Mouse (Mus musculus) midbrain, embryonic 15.5 days (tissue): Measurements from ENCODE around the gene Atp8b5. TPM values are rescaled to one million over a fixed set of nuclear protein-coding genes. Genes with fewer than 3 reads are reported as not detected.

ENCODE experiments used
- ATAC-seq: fragments of 200-750 bp; cut with Nextera tagmentation; replicated peaks from 2 replicates; pipeline ENCODE4 v1.8.0; 2017; ENCODE audit warnings: moderate TSS enrichment
- H3K27ac ChIP-seq: fragments of 300-500 bp; sonication (generic); 2 replicates; pipeline ENCODE4 v1.5.1; 2015; ENCODE audit warnings: mild to moderate bottlenecking, inconsistent platforms
- H3K27me3 ChIP-seq: fragments of 300-500 bp; sonication (generic); replicated peaks from 2 replicates; pipeline ENCODE4 v1.6.1; 2015; ENCODE audit warnings: inconsistent platforms
- H3K36me3 ChIP-seq: fragments of 300-500 bp; sonication (generic); replicated peaks from 2 replicates; pipeline ENCODE4 v1.6.1; 2015; ENCODE audit warnings: inconsistent platforms
- H3K4me1 ChIP-seq: fragments of 300-500 bp; sonication (generic); 2 replicates; pipeline ENCODE4 v1.6.1; 2015; ENCODE audit warnings: inconsistent platforms
- H3K4me2 ChIP-seq: fragments of 300-500 bp; sonication (generic); 2 replicates; pipeline ENCODE4 v1.6.1; 2015; ENCODE audit warnings: inconsistent platforms, mild to moderate bottlenecking, moderate library complexity
- H3K4me3 ChIP-seq: fragments of 300-500 bp; sonication (generic); 2 replicates; pipeline ENCODE4 v1.5.1; 2015; ENCODE audit warnings: mild to moderate bottlenecking, inconsistent platforms
- H3K9ac ChIP-seq: fragments of 300-500 bp; sonication (generic); 2 replicates; pipeline ENCODE4 v1.6.1; 2015; ENCODE audit warnings: mild to moderate bottlenecking, inconsistent platforms
- H3K9me3 ChIP-seq: fragments of 300-500 bp; sonication (generic); 2 replicates; pipeline ENCODE4 v1.6.1; 2016; ENCODE audit warnings: inconsistent platforms
- WGBS: fragments of 180-500 bp; shearing (Covaris S2); methylation state at CpG from one replicate; pipeline ENCODE4 v1.1.7; 2015; ENCODE audit warnings: mixed read lengths; 5-methylcytosine and 5-hydroxymethylcytosine counted together
- polyA plus RNA-seq: library from polyadenylated mRNA; unstranded; fragments of >200 nt; fragmentation: Nextera tagmentation; extraction: Ambion mirVana; gene quantifications from 2 replicates; pipeline ENCODE4 v1.2.1, GENCODE M21; 2015

The Atp8b5 gene
- polyA plus RNA-seq, 1 experiment from 2014 or later, result 0.46 TPM

GRCm38 (mm10) chr4:43389390-43389789 is 122.4 kb downstream of the Atp8b5 start:
- Histone ChIP-seq H3K4me1 (peaks cover 5% of the 10 kb centered on the region; the same call in 1 of the 2 replicates), H3K27ac (no peak overlapping the region), H3K4me2 (no peak overlapping the region), H3K36me3 (no peaks in the 10 kb centered on the region), H3K9ac (no peak overlapping the region), H3K9me3 (no peaks in the 10 kb centered on the region), H3K27me3 (no peaks in the 10 kb centered on the region), H3K4me3 (no peak overlapping the region)
- WGBS, result 91% methylated on average over 2 of the region's 2 CpGs
- ATAC-seq, result no peak

DNA sequence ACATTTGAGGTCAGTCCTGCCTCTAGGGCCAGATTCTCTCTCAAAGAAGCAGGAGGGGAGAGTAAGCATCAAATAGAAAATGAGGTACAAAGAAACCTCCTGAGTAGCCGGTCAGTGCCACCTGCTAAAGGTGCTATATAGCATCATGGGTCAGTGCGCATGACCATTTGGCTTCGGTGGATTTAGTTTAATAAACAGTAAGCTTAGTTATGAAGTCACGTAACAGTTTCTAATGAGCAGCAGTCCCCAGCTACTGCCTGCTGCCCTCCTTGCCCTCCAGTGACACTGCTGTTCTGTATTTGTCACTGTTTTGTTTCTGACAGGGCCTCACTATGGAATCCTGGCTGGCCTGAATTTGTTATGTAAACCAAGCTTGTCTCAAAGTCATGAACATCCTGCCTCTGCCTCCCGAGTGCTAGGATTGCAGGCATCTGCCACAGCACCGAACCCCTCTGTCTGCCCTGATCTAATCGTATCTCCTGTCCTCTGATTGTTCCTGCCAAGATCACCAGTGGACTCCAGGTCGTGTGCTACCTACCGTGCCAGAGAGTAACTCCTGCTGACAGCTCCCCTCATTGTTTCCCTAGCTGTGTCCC is 123.0 kb downstream of the Atp8b5 start:
- no peaks in the 10 kb centered on the region for H3K36me3 ChIP-seq
- no peaks in the 10 kb centered on the region; the same call in 1 of the 2 replicates for H3K4me1 ChIP-seq
- no peak overlapping the region for H3K27ac ChIP-seq
- no peak for ATAC-seq
- H3K27me3 ChIP-seq, result no peaks in the 10 kb centered on the region
- no peak overlapping the region for H3K4me2 ChIP-seq
- 68% methylated on average over 9 of the region's 9 CpGs for WGBS
- H3K9ac ChIP-seq, result no peak overlapping the region
- H3K9me3 ChIP-seq, result no peaks in the 10 kb centered on the region
- no peak overlapping the region for H3K4me3 ChIP-seq

- Histone ChIP-seq H3K4me3 (no peak overlapping the region), H3K36me3 (no peaks in the 10 kb centered on the region), H3K4me1 (no peaks in the 10 kb centered on the region; the same call in 1 of the 2 replicates), H3K27ac (no peak overlapping the region), H3K9ac (no peak overlapping the region), H3K4me2 (no peak overlapping the region), H3K27me3 (no peaks in the 10 kb centered on the region), H3K9me3 (no peaks in the 10 kb centered on the region)
- ATAC-seq, result no peak
- WGBS, result 70% methylated on average over 3 of the region's 3 CpGs
Measured at GRCm38 (mm10) chr4:43391521-43392050, 124.6 kb downstream of the Atp8b5 start.

- Histone ChIP-seq H3K27ac (peak overlapping the region; percentile 20; the same call in 1 of the 2 replicates), H3K4me2 (no peak overlapping the region)
Measured at GRCm38 (mm10) chr4:43394345-43394891, 127.5 kb downstream of the Atp8b5 start.

GRCm38 (mm10) chr4:43395147-43395546 is 128.2 kb downstream of the Atp8b5 start:
- Histone ChIP-seq H3K9me3 (no peaks in the 10 kb centered on the region), H3K36me3 (no peaks in the 10 kb centered on the region), H3K4me3 (no peak overlapping the region), H3K27ac (peak overlapping the region; percentile 20; the same call in 1 of the 2 replicates), H3K4me1 (peaks cover 21% of the 10 kb centered on the region), H3K27me3 (no peaks in the 10 kb centered on the region), H3K4me2 (no peak overlapping the region), H3K9ac (no peak overlapping the region)
- no peak for ATAC-seq
- WGBS, result 94% methylated on average over 5 of the region's 5 CpGs

More at GRCm38 (mm10) chr4:43394345-43394891, 127.5 kb downstream of the Atp8b5 start:
- no peaks in the 10 kb centered on the region for H3K9me3 ChIP-seq
- no peak overlapping the region for H3K4me3 ChIP-seq
- 64% methylated on average over 15 of the region's 15 CpGs for WGBS
- H3K9ac ChIP-seq, result no peak overlapping the region
- ATAC-seq, result no peak
- no peaks in the 10 kb centered on the region for H3K36me3 ChIP-seq
- no peaks in the 10 kb centered on the region for H3K27me3 ChIP-seq
- peaks cover 16% of the 10 kb centered on the region for H3K4me1 ChIP-seq

DNA sequence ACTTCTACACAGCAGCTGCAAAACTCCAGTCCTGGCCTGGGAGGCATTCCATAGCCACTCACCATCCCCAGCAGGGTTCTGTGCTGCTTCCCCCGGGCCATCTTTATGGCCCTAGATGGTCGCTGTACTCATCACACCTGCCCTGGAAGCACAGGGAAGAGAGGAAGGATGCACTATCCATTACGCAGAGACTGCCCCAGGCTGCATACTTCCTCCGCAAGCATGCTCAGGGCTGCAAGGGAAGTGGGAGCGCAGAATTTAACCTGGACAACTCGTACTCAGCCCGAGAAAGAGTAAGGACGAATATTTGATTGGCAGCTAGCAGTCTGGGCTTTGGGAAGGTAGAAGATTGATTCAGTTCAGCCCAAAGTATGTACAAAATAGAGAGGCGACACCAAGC is 128.9 kb downstream of the Atp8b5 start:
- Histone ChIP-seq H3K27me3 (no peaks in the 10 kb centered on the region), H3K9ac (no peak overlapping the region), H3K27ac (no peak overlapping the region), H3K4me2 (no peak overlapping the region), H3K36me3 (no peaks in the 10 kb centered on the region), H3K4me3 (no peak overlapping the region), H3K4me1 (peaks cover 22% of the 10 kb centered on the region), H3K9me3 (no peaks in the 10 kb centered on the region)
- WGBS, result 77% methylated on average over 9 of the region's 9 CpGs
- ATAC-seq, result no peak

GRCm38 (mm10) chr4:43396381-43396780 is 129.4 kb downstream of the Atp8b5 start:
- Histone ChIP-seq H3K36me3 (no peaks in the 10 kb centered on the region), H3K9ac (no peak overlapping the region), H3K9me3 (no peaks in the 10 kb centered on the region), H3K4me2 (no peak overlapping the region), H3K4me1 (peaks cover 28% of the 10 kb centered on the region), H3K4me3 (no peak overlapping the region), H3K27ac (no peak overlapping the region), H3K27me3 (no peaks in the 10 kb centered on the region)
- no peak for ATAC-seq
- 87% methylated on average over 5 of the region's 5 CpGs for WGBS

GRCm38 (mm10) chr4:43398014-43398413 is 131.1 kb downstream of the Atp8b5 start:
- Histone ChIP-seq H3K4me2 (no peak overlapping the region), H3K9ac (no peak overlapping the region), H3K4me1 (peaks cover 28% of the 10 kb centered on the region), H3K36me3 (no peaks in the 10 kb centered on the region), H3K9me3 (no peaks in the 10 kb centered on the region), H3K4me3 (no peak overlapping the region), H3K27ac (no peak overlapping the region; the same call in 1 of the 2 replicates), H3K27me3 (no peaks in the 10 kb centered on the region)
- WGBS, result 70% methylated on average over 4 of the region's 4 CpGs
- no peak for ATAC-seq

GRCm38 (mm10) chr4:43398829-43399331 is 131.9 kb downstream of the Atp8b5 start:
- WGBS, result 46% methylated on average over 17 of the region's 17 CpGs
- peak; percentile 37; the same call in 1 of the 2 replicates for ATAC-seq
- H3K9ac ChIP-seq, result no peak overlapping the region
- peak overlapping the region; percentile 55 for H3K27ac ChIP-seq
- no peak overlapping the region for H3K4me3 ChIP-seq
- no peaks in the 10 kb centered on the region for H3K36me3 ChIP-seq
- H3K27me3 ChIP-seq, result no peaks in the 10 kb centered on the region
- no peaks in the 10 kb centered on the region for H3K9me3 ChIP-seq
- H3K4me1 ChIP-seq, result peaks cover 28% of the 10 kb centered on the region
- H3K4me2 ChIP-seq, result peak overlapping the region; percentile 17; the same call in 1 of the 2 replicates

DNA sequence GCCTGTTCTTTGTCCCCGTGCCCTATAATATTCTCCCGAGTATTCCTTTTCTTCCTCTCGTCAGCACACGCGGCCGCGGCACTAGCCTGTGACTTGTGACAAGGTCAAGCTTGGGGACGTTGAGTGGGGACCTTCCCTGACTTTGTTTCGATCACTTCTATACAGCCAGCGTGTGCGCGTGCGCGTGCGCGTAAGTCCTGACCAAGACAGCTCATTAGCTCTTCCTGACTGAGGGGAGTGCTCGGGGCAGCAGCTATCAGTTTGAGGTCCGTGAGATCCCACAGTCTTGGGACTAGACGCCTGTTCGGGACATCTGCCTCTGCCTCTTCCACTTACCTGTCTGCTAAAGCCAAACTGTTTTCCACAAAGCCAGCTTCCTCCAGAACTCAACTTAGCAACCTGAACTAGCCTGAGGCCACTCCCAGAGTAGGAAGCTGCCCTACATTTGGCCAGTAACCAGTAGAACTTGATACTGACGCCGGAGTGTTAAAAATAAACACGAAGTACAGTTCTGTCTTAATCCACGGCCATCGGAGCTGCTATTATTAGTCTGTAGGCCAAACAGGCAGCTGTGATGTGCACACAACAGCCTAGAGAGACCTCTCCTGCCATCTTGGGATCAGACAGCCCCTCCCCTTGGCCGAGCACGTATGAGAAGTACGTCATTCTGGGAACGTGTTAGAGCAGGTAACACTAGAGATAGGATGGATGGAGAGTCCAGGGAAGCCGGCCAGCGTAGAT is 132.6 kb downstream of the Atp8b5 start:
- Histone ChIP-seq H3K4me2 (peak overlapping the region; percentile 17; the same call in 1 of the 2 replicates), H3K9me3 (no peaks in the 10 kb centered on the region), H3K36me3 (no peaks in the 10 kb centered on the region), H3K27ac (peak overlapping the region; percentile 55), H3K9ac (no peak overlapping the region), H3K4me1 (peaks cover 28% of the 10 kb centered on the region), H3K27me3 (no peaks in the 10 kb centered on the region), H3K4me3 (no peak overlapping the region)
- WGBS, result 82% methylated on average over 31 of the region's 31 CpGs
- ATAC-seq, result 0 out of 2 replicates have a peak, but pooled peaks have one; percentile 10

GRCm38 (mm10) chr4:43400976-43401375 is 134.0 kb downstream of the Atp8b5 start:
- no peak overlapping the region for H3K27ac ChIP-seq
- WGBS, result 19% methylated on average over 10 of the region's 10 CpGs
- H3K9me3 ChIP-seq, result no peaks in the 10 kb centered on the region
- H3K4me2 ChIP-seq, result no peak overlapping the region
- no peaks in the 10 kb centered on the region for H3K36me3 ChIP-seq
- H3K4me1 ChIP-seq, result peaks cover 35% of the 10 kb centered on the region
- H3K4me3 ChIP-seq, result no peak overlapping the region
- ATAC-seq, result no peak
- no peak overlapping the region for H3K9ac ChIP-seq
- no peaks in the 10 kb centered on the region for H3K27me3 ChIP-seq

GRCm38 (mm10) chr4:43401486-43401885 is 134.5 kb downstream of the Atp8b5 start:
- H3K36me3 ChIP-seq, result no peaks in the 10 kb centered on the region
- H3K4me2 ChIP-seq, result no peak overlapping the region
- ATAC-seq, result no peak
- H3K9me3 ChIP-seq, result no peaks in the 10 kb centered on the region
- no peak overlapping the region for H3K27ac ChIP-seq
- H3K4me1 ChIP-seq, result peaks cover 36% of the 10 kb centered on the region
- WGBS, result 81% methylated on average over 10 of the region's 10 CpGs
- no peak overlapping the region for H3K9ac ChIP-seq
- H3K27me3 ChIP-seq, result no peaks in the 10 kb centered on the region
- no peak overlapping the region for H3K4me3 ChIP-seq
